Mouse (Mus musculus) forebrain, embryonic 13.5 days (tissue): ENCODE measurements around the gene Zmiz2. TPM values are rescaled to one million over a fixed set of nuclear protein-coding genes. Genes with fewer than 3 reads are reported as not detected.

Source experiments
- ATAC-seq: fragments of 200-750 bp; cut with Nextera tagmentation; 2 replicates; pipeline ENCODE4 v1.8.0; 2017
- H3K27ac ChIP-seq: fragments of 300-500 bp; sonication (generic); 2 replicates; pipeline ENCODE4 v1.5.1; 2015; ENCODE audit warnings: inconsistent platforms, mild to moderate bottlenecking, moderate library complexity
- H3K27me3 ChIP-seq: fragments of 300-500 bp; sonication (generic); 2 replicates; pipeline ENCODE4 v1.6.1; 2015; ENCODE audit warnings: mild to moderate bottlenecking, inconsistent platforms
- H3K36me3 ChIP-seq: fragments of 300-500 bp; sonication (generic); 2 replicates; pipeline ENCODE4 v1.6.1; 2015; ENCODE audit warnings: mild to moderate bottlenecking, inconsistent platforms; ENCODE audit not compliant: poor library complexity, severe bottlenecking
- H3K4me1 ChIP-seq: fragments of 300-500 bp; sonication (generic); 2 replicates; pipeline ENCODE4 v1.6.1; 2015; ENCODE audit warnings: inconsistent platforms
- H3K4me2 ChIP-seq: fragments of 300-500 bp; sonication (generic); 2 replicates; pipeline ENCODE4 v1.6.1; 2015; ENCODE audit warnings: inconsistent platforms, mild to moderate bottlenecking, moderate library complexity
- H3K4me3 ChIP-seq: fragments of 300-500 bp; sonication (generic); 2 replicates; pipeline ENCODE4 v1.5.1; 2015; ENCODE audit warnings: mild to moderate bottlenecking, inconsistent platforms
- H3K9ac ChIP-seq: fragments of 300-500 bp; sonication (generic); 2 replicates; pipeline ENCODE4 v1.6.1; 2015; ENCODE audit warnings: mild to moderate bottlenecking, inconsistent platforms
- H3K9me3 ChIP-seq: fragments of 300-500 bp; sonication (generic); replicated peaks from 2 replicates; pipeline ENCODE4 v1.6.1; 2016; ENCODE audit warnings: inconsistent platforms
- WGBS: fragments of 180-500 bp; shearing (Covaris S2); methylation state at CpG from one replicate; pipeline ENCODE4 v1.1.7; 2015; 5-methylcytosine and 5-hydroxymethylcytosine counted together
- polyA plus RNA-seq: library from polyadenylated mRNA; unstranded; fragments of >200 nt; fragmentation: Nextera tagmentation; extraction: Ambion mirVana; gene quantifications from 2 replicates; pipeline ENCODE4 v1.2.1, GENCODE M21; 2015

The Zmiz2 gene
- polyA plus RNA-seq, 1 experiment from 2014 or later: 29.1 TPM

DNA sequence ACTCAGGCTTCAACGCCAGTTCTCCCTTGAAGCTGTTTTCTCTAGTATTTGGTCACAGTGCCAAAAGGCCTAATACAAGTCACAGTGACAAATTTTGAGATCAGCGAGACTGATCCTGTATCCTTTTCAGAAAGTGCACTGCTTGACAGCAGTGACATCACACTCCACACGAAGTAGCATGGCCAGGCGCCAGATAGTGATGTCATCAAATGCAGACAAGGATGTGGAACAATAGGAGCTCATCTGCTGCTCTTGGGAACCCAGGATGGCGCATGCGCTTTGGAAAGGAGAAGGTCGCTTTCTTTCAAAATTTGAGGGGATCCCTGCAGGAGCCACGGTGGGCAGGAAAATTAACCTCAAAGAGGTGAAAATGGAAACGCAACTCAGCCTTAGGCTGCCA is 16.1 kb upstream of the Zmiz2 start:
- no peaks in the 10 kb centered on the region; the same call in 1 of the 2 replicates for H3K27me3 ChIP-seq
- H3K9ac ChIP-seq: no peak overlapping the region
- ATAC-seq: no peak
- no peak overlapping the region for H3K4me3 ChIP-seq
- no peaks in the 10 kb centered on the region for H3K36me3 ChIP-seq
- no peaks in the 10 kb centered on the region for H3K9me3 ChIP-seq
- no peak overlapping the region for H3K27ac ChIP-seq
- no peak overlapping the region for H3K4me2 ChIP-seq
- H3K4me1 ChIP-seq: no peaks in the 10 kb centered on the region
- whole genome bisulfite sequencing: 84% methylated on average over 9 of the region's 9 CpGs

DNA sequence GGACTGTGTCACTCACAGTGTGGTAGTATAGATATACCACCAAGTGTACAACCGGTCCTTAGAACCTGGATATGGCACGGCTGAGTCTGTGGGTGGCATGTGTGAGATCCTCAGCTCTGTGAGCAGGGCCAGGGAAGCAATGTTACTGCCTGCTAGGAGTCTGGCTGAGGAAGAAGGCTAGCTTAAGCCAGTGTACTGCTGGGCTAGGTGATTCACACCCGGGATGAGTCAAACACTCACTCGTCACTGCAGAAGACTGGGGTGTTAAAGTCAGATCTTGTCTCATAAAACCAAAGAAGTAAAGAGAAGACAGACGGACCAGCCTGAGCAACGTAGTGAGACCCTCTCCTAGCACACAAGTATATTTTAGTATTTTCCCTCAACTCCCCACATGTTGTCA is 8.0 kb upstream of the Zmiz2 start:
- no peaks in the 10 kb centered on the region for H3K4me1 ChIP-seq
- H3K4me2 ChIP-seq: no peak overlapping the region
- H3K27me3 ChIP-seq: no peaks in the 10 kb centered on the region; the same call in 1 of the 2 replicates
- no peaks in the 10 kb centered on the region for H3K36me3 ChIP-seq
- no peaks in the 10 kb centered on the region for H3K9me3 ChIP-seq
- H3K4me3 ChIP-seq: no peak overlapping the region
- 86% methylated on average over 6 of the region's 6 CpGs for WGBS
- no peak for ATAC-seq
- H3K27ac ChIP-seq: no peak overlapping the region
- no peak overlapping the region for H3K9ac ChIP-seq

DNA sequence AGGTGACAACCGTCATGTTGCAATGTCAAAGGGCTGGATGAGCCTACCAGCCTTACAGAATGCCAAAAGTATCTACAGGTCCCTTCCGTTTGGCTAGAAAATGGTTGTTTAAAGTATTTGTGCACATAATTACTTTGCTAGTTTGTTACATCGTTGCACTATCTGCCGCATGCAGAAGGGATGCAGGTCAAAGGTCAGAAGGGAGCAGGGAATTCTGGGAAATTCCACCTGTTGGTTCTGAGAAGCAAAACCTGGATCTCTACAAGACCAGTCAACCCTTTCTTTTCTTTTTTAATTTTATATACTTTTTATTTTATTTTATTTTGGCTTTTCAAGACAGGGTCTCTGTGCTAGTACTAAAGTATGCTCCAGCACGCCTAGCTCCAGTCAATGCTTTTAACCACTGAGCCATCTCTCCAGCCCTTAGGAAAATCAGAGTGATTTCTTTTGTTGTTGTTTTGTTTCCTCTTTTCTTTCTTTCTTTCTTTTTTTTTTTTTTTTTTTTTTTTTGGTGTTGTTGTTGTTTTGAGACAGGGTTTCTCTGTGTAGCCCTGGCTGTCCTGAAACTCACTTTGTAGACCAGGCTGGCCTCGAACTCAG is 648 bp upstream of the Zmiz2 start:
- no peak overlapping the region for H3K9ac ChIP-seq
- 94% methylated on average over 6 of the region's 6 CpGs for WGBS
- peak overlapping the region; percentile 94 for H3K27ac ChIP-seq
- H3K9me3 ChIP-seq: no peaks in the 10 kb centered on the region
- peak overlapping the region; percentile 85 for H3K4me2 ChIP-seq
- H3K4me1 ChIP-seq: peaks cover 27% of the 10 kb centered on the region
- H3K36me3 ChIP-seq: peaks cover 21% of the 10 kb centered on the region
- no peak for ATAC-seq
- H3K27me3 ChIP-seq: no peaks in the 10 kb centered on the region
- H3K4me3 ChIP-seq: no peak overlapping the region

DNA sequence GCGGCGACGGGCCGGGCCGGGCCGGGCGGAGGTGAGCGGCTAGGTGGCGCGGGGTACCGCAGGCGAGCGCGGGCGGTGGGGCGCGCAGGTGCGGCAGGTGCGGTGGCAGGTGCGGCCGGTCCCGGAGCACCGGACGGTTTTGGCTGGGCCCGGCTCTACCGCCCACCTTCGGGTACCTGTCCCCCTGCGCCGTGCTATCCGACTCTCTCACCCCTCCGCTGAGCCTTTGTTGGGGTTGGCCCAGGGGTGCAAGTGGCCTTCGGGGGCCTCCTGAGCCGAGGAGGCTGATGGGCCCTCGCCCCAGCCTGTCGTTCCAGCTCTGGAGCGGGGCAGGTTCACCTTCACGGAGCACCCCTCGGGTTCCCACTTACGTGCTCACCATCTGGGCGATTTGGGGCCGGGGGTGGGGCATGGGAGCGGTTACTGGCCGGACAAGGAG is 628 bp downstream of the Zmiz2 start:
- Histone ChIP-seq H3K27ac (peak overlapping the region; percentile 94), H3K9ac (peak overlapping the region; percentile 98), H3K9me3 (no peaks in the 10 kb centered on the region), H3K27me3 (no peaks in the 10 kb centered on the region), H3K4me3 (peak overlapping the region; percentile 95), H3K4me2 (peak overlapping the region; percentile 85), H3K4me1 (peaks cover 37% of the 10 kb centered on the region), H3K36me3 (peaks cover 31% of the 10 kb centered on the region)
- ATAC-seq: peak; percentile 20
- 0% methylated on average over 36 of the region's 43 CpGs for WGBS

DNA sequence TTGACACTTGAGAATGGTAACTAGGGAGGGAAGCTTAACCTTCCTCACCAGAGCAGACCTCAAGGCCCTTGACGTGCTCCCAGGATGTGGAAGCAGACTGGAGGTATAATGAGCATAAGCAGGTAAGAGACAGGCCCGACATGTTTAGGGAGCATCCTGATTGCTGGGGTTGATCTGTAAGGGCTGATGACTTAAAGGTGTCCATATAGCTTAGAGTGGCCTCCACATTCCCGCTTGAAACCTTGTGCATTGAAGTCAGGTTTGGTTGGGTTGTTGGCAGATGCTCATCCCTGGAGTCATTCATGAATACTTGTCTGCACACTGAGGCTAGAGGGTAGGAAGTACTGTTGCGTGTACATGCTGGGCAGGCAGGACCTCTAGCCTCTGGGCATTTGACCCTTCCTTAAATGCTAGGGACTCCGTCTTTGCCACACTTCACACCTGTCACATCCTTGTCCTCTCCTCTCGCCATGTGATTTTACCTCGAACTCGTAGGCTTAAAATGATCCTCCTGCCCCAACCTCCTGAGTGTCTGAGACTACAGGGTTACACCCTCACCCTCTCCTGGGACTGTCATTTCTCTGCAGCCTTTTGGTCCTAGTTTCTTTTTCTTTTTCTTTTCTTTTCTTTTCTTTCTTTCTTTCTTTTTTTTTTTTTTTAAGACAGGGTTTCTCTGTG is 1.6 kb downstream of the Zmiz2 start:
- H3K9ac ChIP-seq: peak overlapping the region; percentile 98
- H3K4me2 ChIP-seq: peak overlapping the region; percentile 85
- ATAC-seq: no peak
- peaks cover 41% of the 10 kb centered on the region for H3K36me3 ChIP-seq
- peaks cover 38% of the 10 kb centered on the region for H3K4me1 ChIP-seq
- H3K27me3 ChIP-seq: no peaks in the 10 kb centered on the region
- H3K4me3 ChIP-seq: peak overlapping the region; percentile 95
- H3K27ac ChIP-seq: no peak overlapping the region
- 86% methylated on average over 8 of the region's 8 CpGs for WGBS
- no peaks in the 10 kb centered on the region for H3K9me3 ChIP-seq

DNA sequence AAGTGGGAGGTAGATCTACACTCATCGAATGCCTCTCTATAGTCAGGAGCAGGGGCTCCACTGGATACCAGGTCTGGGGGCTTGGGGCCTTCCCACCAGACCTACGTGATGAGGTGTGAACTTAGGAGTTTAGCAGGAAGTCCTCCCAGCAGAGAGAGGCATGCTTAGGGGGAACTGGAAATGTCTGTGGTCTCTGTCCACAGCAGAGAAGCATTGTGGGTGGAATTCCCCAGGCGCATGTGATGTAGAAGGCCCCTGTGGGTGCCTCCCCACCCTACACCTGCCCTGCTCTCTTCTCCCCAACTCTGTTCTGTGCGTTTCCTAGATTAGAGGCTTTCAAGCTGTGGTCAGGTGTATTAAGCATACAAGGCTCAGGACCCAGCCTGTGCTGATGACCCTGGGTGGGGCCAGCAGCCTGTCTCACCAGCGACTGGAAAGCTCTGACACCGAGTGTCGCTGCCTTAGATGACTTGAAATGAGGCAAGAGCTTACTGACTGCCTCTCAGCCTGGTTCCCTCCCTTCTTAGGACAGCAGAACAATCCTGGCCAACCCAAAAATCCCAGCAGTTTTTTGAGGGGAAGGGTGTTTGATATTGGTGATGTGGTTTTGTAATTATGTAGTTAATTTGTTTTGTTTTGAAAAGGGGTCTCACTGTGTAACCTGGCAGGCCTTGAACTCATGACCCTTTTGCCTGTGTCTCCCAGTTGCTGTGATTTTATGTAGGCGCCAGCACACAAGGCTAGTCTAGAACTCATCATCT is 2.8 kb downstream of the Zmiz2 start:
- 93% methylated on average over 8 of the region's 8 CpGs for WGBS
- no peak for ATAC-seq
- Histone ChIP-seq H3K27ac (no peak overlapping the region), H3K4me1 (peaks cover 38% of the 10 kb centered on the region), H3K4me3 (0 out of 2 replicates have a peak overlapping the region, but pooled peaks have one; percentile 95), H3K27me3 (no peaks in the 10 kb centered on the region), H3K4me2 (peak overlapping the region; percentile 85), H3K36me3 (peaks cover 53% of the 10 kb centered on the region), H3K9ac (peak overlapping the region; percentile 31; the same call in 1 of the 2 replicates), H3K9me3 (no peaks in the 10 kb centered on the region)

DNA sequence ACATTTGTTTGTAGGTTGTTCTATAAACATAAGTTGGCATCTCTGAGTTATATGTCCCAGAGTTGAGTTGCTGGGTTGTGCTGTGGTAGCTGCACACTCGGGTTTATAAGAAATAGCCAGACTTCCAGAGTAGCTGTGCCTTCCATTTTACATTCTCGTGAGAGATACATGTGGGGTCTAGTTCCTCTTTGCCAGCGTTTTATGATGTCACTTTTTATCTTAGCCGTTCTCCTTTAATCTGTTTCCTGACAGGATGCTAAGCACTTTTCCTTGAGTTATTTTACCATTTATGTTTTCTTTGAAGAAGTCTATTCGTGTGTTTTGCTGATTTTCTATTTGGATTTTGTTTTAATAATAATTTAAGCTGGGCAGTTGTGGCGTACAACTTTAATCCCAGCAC is 4.0 kb downstream of the Zmiz2 start:
- H3K36me3 ChIP-seq: peaks cover 64% of the 10 kb centered on the region
- WGBS: 87% methylated on average over 6 of the region's 6 CpGs

DNA sequence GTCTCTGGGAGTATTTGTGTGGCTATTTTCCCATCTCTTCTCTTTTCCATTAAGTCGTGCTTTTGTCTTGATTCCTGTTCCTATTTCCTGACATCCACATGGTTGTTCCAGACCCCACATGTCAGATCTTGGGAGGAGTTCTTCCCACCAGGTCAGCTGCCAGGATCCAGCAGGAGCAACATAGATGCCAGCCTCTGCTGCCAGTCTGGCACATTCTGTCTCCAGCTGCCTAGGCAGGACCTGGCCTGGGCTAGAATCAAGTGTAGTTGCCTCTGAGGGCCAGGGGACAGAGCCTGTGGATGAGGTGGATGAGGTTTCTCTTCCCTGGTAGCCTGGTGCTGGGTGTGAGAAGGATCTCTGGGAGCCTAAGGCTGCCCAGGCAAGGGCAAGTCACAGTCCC is 5.0 kb downstream of the Zmiz2 start:
- Histone ChIP-seq H3K9me3 (no peaks in the 10 kb centered on the region), H3K4me1 (peaks cover 38% of the 10 kb centered on the region), H3K36me3 (peaks cover 74% of the 10 kb centered on the region), H3K27me3 (no peaks in the 10 kb centered on the region), H3K4me2 (no peak overlapping the region), H3K27ac (no peak overlapping the region; the same call in 1 of the 2 replicates), H3K9ac (peak overlapping the region; percentile 26; the same call in 1 of the 2 replicates), H3K4me3 (no peak overlapping the region)
- no peak for ATAC-seq
- 81% methylated on average over 1 of the region's 1 CpGs for WGBS

More for the DNA sequence above, 4.0 kb downstream of the Zmiz2 start:
- H3K9ac ChIP-seq: no peak overlapping the region
- no peaks in the 10 kb centered on the region for H3K27me3 ChIP-seq
- no peaks in the 10 kb centered on the region for H3K9me3 ChIP-seq
- no peak overlapping the region for H3K4me3 ChIP-seq
- no peak overlapping the region for H3K27ac ChIP-seq
- no peak for ATAC-seq
- peaks cover 38% of the 10 kb centered on the region for H3K4me1 ChIP-seq
- no peak overlapping the region for H3K4me2 ChIP-seq

DNA sequence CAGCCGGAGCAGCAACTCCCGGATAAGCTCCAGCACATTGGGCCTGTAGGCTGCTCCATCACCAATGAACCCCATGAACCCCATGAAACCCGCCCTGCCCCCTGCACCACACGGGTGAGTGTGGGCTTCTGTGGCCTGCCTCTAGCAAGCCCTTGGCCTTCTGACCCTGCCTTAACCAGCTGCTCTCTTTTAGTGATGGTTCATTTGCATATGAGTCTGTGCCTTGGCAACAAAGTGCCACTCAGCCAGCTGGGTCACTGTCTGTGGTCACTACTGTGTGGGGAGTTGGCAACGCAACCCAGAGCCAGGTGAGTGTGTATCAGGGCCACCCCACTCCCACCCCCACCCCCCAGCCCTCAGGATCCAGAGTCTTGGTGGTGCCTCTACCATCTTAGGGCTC is 6.7 kb downstream of the Zmiz2 start:
- Histone ChIP-seq H3K27me3 (no peaks in the 10 kb centered on the region), H3K4me1 (peaks cover 30% of the 10 kb centered on the region), H3K4me2 (no peak overlapping the region), H3K9me3 (no peaks in the 10 kb centered on the region), H3K27ac (no peak overlapping the region), H3K36me3 (peaks cover 91% of the 10 kb centered on the region), H3K4me3 (no peak overlapping the region), H3K9ac (no peak overlapping the region)
- 89% methylated on average over 5 of the region's 5 CpGs for whole genome bisulfite sequencing
- no peak for ATAC-seq

DNA sequence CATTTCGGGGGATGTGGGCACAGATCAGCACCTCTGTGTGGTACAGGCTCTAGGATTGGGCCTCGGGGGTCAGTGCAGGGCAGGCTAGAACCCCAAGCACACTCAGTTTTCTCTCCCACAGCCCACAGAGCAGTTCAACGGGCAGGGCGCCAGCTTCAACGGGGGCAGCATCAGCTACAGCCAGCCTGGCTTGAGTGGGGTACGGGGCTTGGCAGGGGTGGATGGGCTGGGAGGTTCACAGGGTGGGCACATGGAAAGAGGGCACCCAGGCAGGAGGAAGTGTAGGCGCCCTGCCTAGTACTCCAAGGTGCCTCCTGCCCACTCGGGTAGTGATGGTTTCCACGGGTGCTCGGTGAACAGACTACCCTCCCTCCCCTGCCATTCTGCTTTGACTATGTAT is 9.3 kb downstream of the Zmiz2 start:
- Histone ChIP-seq H3K27me3 (no peaks in the 10 kb centered on the region), H3K4me2 (no peak overlapping the region), H3K4me3 (no peak overlapping the region), H3K36me3 (peaks cover 97% of the 10 kb centered on the region), H3K9ac (no peak overlapping the region), H3K27ac (no peak overlapping the region), H3K9me3 (no peaks in the 10 kb centered on the region), H3K4me1 (peaks cover 11% of the 10 kb centered on the region)
- WGBS: 92% methylated on average over 10 of the region's 10 CpGs
- no peak for ATAC-seq

DNA sequence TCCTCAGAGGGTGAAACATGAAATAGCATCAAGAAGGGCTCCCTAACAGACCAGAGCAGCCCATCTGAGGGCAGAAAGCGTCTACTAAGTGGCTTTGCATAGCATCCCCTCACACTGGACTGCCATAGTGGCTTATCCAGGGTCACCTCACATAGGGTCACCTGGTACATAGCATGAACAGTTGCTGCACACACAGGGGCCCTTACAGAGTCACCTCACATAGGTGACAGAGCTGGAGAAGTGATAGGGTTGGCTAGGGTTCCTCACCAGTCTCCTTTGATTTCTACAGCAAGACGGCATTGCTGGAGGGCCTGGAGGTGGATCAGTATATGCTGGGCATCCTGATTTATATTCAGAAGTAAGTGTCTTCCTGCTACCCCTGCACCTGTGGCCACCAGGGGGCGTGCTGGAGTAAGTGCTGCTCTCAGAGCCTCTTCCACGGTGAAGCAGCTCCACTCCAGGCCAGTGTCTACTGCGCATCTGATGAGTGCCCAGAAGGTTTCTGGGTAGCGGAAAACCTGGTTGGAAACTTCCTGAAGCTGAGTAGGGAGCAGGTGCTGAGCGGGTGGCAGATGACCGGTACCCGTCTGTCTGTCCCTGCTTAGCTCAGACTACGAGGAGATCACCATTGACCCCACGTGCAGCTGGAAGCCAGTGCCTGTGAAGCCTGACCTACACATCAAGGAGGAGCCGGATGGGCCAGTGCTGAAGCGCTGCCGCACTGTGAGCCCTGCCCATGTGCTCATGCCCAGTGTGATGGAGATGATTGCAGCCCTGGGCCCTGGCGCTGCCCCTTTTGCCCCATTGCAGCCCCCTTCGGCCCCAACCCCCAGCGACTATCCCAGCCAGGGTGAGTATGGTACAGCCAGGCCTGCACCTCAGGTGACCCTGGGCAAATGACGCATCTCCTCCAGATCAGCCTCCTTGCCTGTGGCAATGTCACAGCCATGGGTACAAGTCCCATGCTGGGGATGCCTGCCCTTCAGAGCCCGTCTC is 13.9 kb downstream of the Zmiz2 start:
- Histone ChIP-seq H3K9ac (no peak overlapping the region), H3K4me3 (no peak overlapping the region), H3K36me3 (peaks cover 92% of the 10 kb centered on the region), H3K27ac (no peak overlapping the region), H3K9me3 (no peaks in the 10 kb centered on the region), H3K4me1 (peaks cover 9% of the 10 kb centered on the region; the same call in 1 of the 2 replicates), H3K4me2 (no peak overlapping the region), H3K27me3 (no peaks in the 10 kb centered on the region)
- WGBS: 87% methylated on average over 19 of the region's 19 CpGs
- ATAC-seq: no peak; the same call in 1 of the 2 replicates
